ENCODE assay signal across 8 mouse cellular contexts in the genomic region with DNA sequence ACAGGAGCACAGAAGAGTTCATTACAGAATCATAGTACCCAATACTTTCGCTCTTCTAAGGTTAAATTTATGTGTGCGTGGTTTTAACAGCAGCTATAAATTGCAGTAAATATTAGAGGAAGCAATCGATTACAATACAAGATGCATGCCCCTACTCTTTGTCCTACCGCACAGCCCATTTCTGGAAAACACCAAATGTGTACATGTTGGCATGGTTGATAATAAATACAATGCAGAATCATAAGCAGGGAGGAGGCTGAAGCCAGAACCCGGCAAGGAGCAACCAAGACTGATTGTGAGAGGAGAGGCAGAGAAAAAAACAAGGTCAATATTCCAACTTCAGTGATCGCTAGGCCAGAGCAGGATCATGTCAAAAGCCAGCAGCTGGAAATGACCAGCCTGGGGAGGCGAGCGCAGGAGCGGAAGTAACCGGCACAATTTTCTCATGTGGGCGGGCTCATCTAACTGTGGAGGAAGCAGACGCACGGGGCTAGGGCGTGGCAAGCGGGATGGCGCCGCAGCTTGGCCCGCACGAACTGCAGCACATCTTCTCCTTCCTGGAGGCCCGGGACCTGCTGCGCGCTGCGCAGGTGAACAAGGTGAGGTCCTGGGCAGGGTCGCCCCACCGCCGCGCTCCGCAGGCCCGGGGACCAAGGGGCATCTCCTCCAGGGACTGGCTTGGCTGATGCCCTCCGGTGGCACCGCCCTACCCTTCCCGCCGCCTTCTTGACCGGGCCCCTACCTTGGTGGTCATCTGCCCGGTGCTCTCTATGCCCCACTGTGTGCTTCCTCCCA. TPM values are rescaled to one million over a fixed set of nuclear protein-coding genes. Genes with fewer than 3 reads are reported as not detected.
A peak's percentile ranks its signal among the peaks of the same experiment; 100 is the strongest.
DNase-seq lines count a peak whose midpoint lies in the region; ATAC-seq lines count a peak whose summit lies in the region.

A gene (plus strand): TSS at position 476 of the 795 bp plus-strand sequence.

- peak; percentile 99 for ATAC-seq in hindbrain, embryonic 16.5 days

- peak within 1 kb of the TSS; percentile 63 for H3K4me2 ChIP-seq in hindbrain, embryonic 16.5 days (ENCODE audit: low read length)

- no peaks in the 10 kb centered on the region for H3K27me3 ChIP-seq in hindbrain, embryonic 16.5 days (replicated peaks; ENCODE audit: control insufficient read depth, insufficient read depth, low read length)

- H3K36me3 ChIP-seq in hindbrain, embryonic 16.5 days (ENCODE audit: control insufficient read depth, insufficient read depth, low read length), result peaks cover 2% of the 10 kb centered on the region
- H3K36me3 ChIP-seq in macrophage (ENCODE audit: inconsistent target), result peaks cover 32% of the 10 kb centered on the region

- peaks cover 20% of the 10 kb centered on the region for H3K79me2 ChIP-seq in macrophage (ENCODE audit: inconsistent target)

- 11% methylated on average over 35 of the region's 35 CpGs for WGBS in hindbrain, embryonic 16.5 days
- WGBS in macrophage (ENCODE audit: missing documents), result 12% methylated on average over 35 of the region's 35 CpGs

- peaks cover 8% of the 10 kb centered on the region for H3K4me1 ChIP-seq in hindbrain, embryonic 16.5 days (ENCODE audit: control insufficient read depth, insufficient read depth, low read depth, low read length)

- DNase-seq in R1 (ENCODE audit: low read depth, low spot score), result peak; percentile 81
- peak; percentile 79 to 85 for DNase-seq in cerebellum, postnatal 14 days
- peak; percentile 74 for DNase-seq in gastrocnemius, adult 18-20 months (ENCODE audit: low spot score)
- peak; percentile 76 to 81 for DNase-seq in left cerebral cortex, adult 18-20 months (ENCODE audit: low spot score in 2 of 2)
- peak; percentile 88 for DNase-seq in right cerebral cortex, adult 18-20 months
- DNase-seq in urinary bladder, postnatal 10 days (ENCODE audit: low spot score), result peak; percentile 14

- peak within 1 kb of the TSS; percentile 83 for H3K4me3 ChIP-seq in hindbrain, embryonic 16.5 days (ENCODE audit: low read length)
- H3K4me3 ChIP-seq in macrophage (ENCODE audit: inconsistent target), result peak within 1 kb of the TSS; percentile 77

- peak within 1 kb of the TSS; percentile 81 for H3K27ac ChIP-seq in hindbrain, embryonic 16.5 days (ENCODE audit: low read depth, low read length)
- peak within 1 kb of the TSS; percentile 58 for H3K27ac ChIP-seq in macrophage

- no peaks in the 10 kb centered on the region for H3K9me3 ChIP-seq in hindbrain, embryonic 16.5 days (ENCODE audit: control insufficient read depth, low read length)

- peak within 1 kb of the TSS; percentile 93 for H3K9ac ChIP-seq in hindbrain, embryonic 16.5 days (ENCODE audit: low read depth, low read length)

RNA-seq across cellular contexts. Expression of the gene that starts here (rescaled TPM):
- total RNA-seq in gastrocnemius, adult 18-20 months (2021), result 1 to 10 TPM; 3.8 to 5.2 TPM
- 35.2 and 35.6 TPM in 2 replicates for polyA plus RNA-seq in hindbrain, embryonic 16.5 days (2015; fragmentation: Nextera tagmentation; extraction: Ambion mirVana)
- total RNA-seq in left cerebral cortex, adult 18-20 months (2021), result 10 to 100 TPM; 13.6 to 17.3 TPM
- 100 to 1,000 TPM in 24 of 26 experiments, 10 to 100 TPM in 2; 93.2 to 697 (median 382) TPM for total RNA-seq in macrophage (2018; cell fraction: chromatin; rRNA removed)
- 10 to 100 TPM; 19.2 to 80.1 (median 36.6) TPM for total RNA-seq in macrophage (2018; cell fraction: cytosol; rRNA removed)
- total RNA-seq in macrophage (2018; cell fraction: nucleus; rRNA removed), result 100 to 1,000 TPM in 24 of 26 experiments, 10 to 100 TPM in 2; 94.2 to 416 (median 240) TPM
- polyA plus RNA-seq in macrophage (2018), result 24.1 to 62.6 TPM (median 35.8 TPM) in 3 replicates

Comparison
In these comparisons a context has a peak if more than half of its experiments do, and no peak if none do; other contexts are left out.
1. Peak in every context shown above with its lines: DNase-seq, ATAC-seq, H3K4me3 ChIP-seq and H3K27ac ChIP-seq.
2. DNase-seq: peak in every context shown above with its lines; median percentile 88 in right cerebral cortex, adult 18-20 months; 82 in cerebellum, postnatal 14 days; 81 in R1; 78 in left cerebral cortex, adult 18-20 months; 74 in gastrocnemius, adult 18-20 months; 14 in urinary bladder, postnatal 10 days.